Mouse (Mus musculus) thymus, adult 2 months (tissue): Measurements from ENCODE around the gene Htr5b.
A peak's percentile ranks its signal among the peaks of the same experiment; 100 is the strongest.

Experiments
- CTCF ChIP-seq: fragments of 200-500 bp; IDR thresholded peaks from 2 replicates; pipeline ENCODE4 v1.5.1; 2012; ENCODE audit warnings: mild to moderate bottlenecking, control low read depth, low read length, moderate library complexity, borderline replicate concordance; ENCODE audit not compliant: control insufficient read depth, poor library complexity, insufficient read depth; ENCODE audit errors: extremely low read depth
- POLR2A ChIP-seq: fragments of 200-500 bp; IDR thresholded peaks from 2 replicates; pipeline ENCODE4 v1.6.1; 2012; ENCODE audit warnings: mild to moderate bottlenecking, low read length, control low read depth, moderate library complexity; ENCODE audit not compliant: control insufficient read depth, poor library complexity, insufficient read depth; ENCODE audit errors: extremely low read depth

DNA sequence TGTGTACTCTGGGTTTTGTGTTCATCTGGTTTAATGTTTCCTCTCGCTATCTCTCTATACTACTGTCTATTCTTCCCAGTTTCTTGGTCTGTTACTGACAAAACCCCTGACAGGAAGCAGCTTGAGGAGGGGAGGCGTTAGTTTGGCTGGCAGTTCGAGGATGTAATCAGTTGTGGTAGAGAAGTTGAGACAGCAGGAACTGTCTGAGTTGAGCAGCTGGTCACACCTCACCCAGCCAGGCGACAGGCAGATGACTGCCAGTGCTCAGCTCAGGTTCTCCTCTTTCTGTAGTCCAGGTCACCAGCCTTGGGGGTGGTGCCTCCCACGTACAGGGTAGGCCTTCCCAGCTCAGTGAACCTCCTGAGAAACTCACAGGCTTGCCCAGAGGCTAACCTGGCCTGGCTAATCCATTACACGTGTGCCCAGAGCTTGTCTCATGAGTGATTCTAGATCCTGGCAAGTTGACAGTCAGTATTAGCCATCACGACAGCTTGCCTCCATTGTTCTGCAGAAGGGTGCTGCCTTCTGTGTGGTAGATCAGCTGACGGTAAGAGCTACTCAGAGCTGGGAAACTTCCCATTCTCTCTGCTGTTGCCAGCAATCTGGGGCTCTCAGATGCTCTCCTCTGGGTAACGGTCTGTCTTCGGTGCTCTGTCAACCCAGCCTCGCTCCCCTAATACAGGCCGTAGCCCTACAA is 49.8 kb downstream of the Htr5b start:
- TF ChIP-seq CTCF = no peak
- TF ChIP-seq POLR2A = peak; percentile 40; the same call in 1 of the 2 replicates
